Mouse (Mus musculus): ENCODE measurements at regions not wholly inside any gene's neighbourhood (a gene's known extent, or its start where the extent isn't known, plus 50 kb on each side); places are given as distances from the start of the nearest gene placed in this dataset.

DNA sequence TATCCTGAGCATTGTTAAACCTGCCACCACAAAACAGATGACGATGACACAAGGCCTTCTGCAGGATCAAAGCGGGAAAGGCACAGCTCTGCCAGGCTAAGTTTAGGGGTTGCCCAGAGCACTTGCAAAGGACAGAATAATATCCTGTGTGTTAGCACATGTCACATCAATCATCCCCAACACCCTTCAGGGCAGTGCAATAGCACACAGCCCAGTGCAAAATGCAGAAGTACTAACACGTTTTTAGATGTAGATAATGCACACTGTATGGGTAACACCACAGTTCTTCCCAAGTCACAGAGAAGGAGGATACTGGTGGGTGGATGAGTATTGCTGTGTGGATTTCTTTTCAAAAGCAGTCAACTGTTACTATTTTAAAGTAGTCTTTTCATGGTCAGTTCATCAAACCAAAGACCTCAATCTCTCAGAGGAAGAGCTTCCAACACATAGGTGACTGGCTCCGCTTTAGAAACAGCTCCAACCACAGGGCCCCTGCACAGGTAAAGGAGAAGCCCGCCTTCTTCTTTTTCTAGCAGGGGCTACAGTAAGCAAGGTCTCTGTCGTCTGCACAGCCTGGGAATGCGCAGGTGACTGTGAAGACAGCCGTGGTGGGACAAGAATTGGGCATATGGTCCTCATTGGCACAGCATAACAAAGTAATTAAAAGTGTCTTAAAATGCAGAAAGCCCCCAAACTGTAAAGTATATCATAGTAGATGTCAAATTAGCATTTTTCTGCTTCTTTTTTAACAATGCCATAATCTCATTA, 61.6 kb upstream of the Gm2310 start:
- no peak for TF ChIP-seq CTCF (IDR thresholded peaks at IDR 0.05; ENCODE audit: control insufficient read depth, insufficient read depth, insufficient read length)
- TF ChIP-seq MAX (IDR thresholded peaks at IDR 0.05): no peak
- TF ChIP-seq USF1 (IDR thresholded peaks at IDR 0.05; ENCODE audit: low read depth): no peak
- TF ChIP-seq CEBPB (IDR thresholded peaks at IDR 0.05; ENCODE audit: low read depth): no peak
